25 mouse cellular contexts compared by ENCODE assay signal in the genomic region with DNA sequence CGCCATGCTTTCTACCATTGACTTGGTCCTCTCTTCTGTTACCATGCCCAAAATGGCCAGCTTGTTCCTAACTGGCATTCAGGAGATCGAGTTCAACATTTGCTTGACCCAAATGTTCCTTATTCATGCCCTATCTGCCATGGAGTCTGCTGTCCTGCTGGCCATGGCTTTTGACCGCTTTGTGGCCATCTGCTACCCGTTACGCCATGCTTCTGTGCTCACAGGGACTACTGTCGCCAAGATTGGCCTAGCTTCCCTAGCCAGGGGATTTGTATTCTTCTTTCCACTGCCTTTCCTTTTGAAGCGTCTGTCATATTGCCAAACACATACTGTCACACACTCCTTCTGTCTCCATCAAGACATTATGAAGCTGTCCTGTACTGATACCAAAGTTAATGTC. TPM values are rescaled to one million over a fixed set of nuclear protein-coding genes. Genes with fewer than 3 reads are reported as not detected.
DNase-seq lines count a peak whose midpoint lies in the region; ATAC-seq lines count a peak whose summit lies in the region.
"Had no signal": no experiment of that assay in that cellular context is flagged by ENCODE, and none has a peak within 500 bp of the region (broad histone marks: within the 10 kb centered on the region; RNA-seq: fewer than 3 reads in every experiment).

No protein-coding gene starts in this region.

- 85% methylated on average over 7 of the region's 7 CpGs for WGBS in forebrain, embryonic 13.5 days
- WGBS in kidney, embryonic 16.5 days, result 89% methylated on average over 7 of the region's 7 CpGs

- no peak overlapping the region for H3K27ac ChIP-seq in forebrain, embryonic 13.5 days
- H3K27ac ChIP-seq in kidney, embryonic 16.5 days (ENCODE audit: low read length), result no peak overlapping the region
- H3K27ac ChIP-seq: embryonic facial prominence, embryonic 10.5 days; heart, embryonic 10.5 days; hindbrain, embryonic 12.5 days had no signal

- ATAC-seq in forebrain, embryonic 13.5 days, result no peak
- ATAC-seq in kidney, embryonic 16.5 days (ENCODE audit: low FRiP score, low TSS enrichment), result no peak
- ATAC-seq: activated CD4-positive, CD25-positive, alpha-beta regulatory T cell, adult 4 months; forebrain, embryonic 14.5 days; hindbrain, embryonic 16.5 days; Patski had no signal

- H3K9me3 ChIP-seq in forebrain, embryonic 13.5 days (replicated peaks), result no peaks in the 10 kb centered on the region
- H3K9me3 ChIP-seq in kidney, embryonic 16.5 days (ENCODE audit: low read length), result no peaks in the 10 kb centered on the region
- H3K9me3 ChIP-seq: embryonic facial prominence, embryonic 10.5 days; heart, embryonic 10.5 days; hindbrain, embryonic 12.5 days had no signal

- no peak overlapping the region for H3K4me3 ChIP-seq in forebrain, embryonic 13.5 days
- H3K4me3 ChIP-seq in kidney, embryonic 16.5 days (ENCODE audit: low read length), result no peak overlapping the region
- H3K4me3 ChIP-seq: embryonic facial prominence, embryonic 10.5 days; heart, embryonic 10.5 days; hindbrain, embryonic 12.5 days had no signal

- H3K27me3 ChIP-seq in forebrain, embryonic 13.5 days, result no peaks in the 10 kb centered on the region
- no peaks in the 10 kb centered on the region for H3K27me3 ChIP-seq in kidney, embryonic 16.5 days (ENCODE audit: insufficient read depth, low read length)
- H3K27me3 ChIP-seq: hindbrain, embryonic 12.5 days had no signal

- H3K9ac ChIP-seq in forebrain, embryonic 13.5 days, result no peak overlapping the region
- no peak overlapping the region for H3K9ac ChIP-seq in kidney, embryonic 16.5 days (replicated peaks; ENCODE audit: low read length)
- H3K9ac ChIP-seq: hindbrain, embryonic 12.5 days had no signal

- H3K4me2 ChIP-seq in forebrain, embryonic 13.5 days, result no peak overlapping the region
- H3K4me2 ChIP-seq in kidney, embryonic 16.5 days (replicated peaks; ENCODE audit: low read depth, low read length), result no peak overlapping the region
- H3K4me2 ChIP-seq: hindbrain, embryonic 12.5 days had no signal

- H3K4me1 ChIP-seq in forebrain, embryonic 13.5 days, result no peaks in the 10 kb centered on the region
- H3K4me1 ChIP-seq in kidney, embryonic 16.5 days (ENCODE audit: insufficient read depth, low read length), result no peaks in the 10 kb centered on the region
- H3K4me1 ChIP-seq: embryonic facial prominence, embryonic 10.5 days; heart, embryonic 10.5 days; hindbrain, embryonic 12.5 days had no signal

- peak; percentile 6 for DNase-seq in left cerebral cortex, postnatal 4 days
- DNase-seq in left cerebral cortex, postnatal 14 days (ENCODE audit: low spot score in 2 of 2), result no peak
- peak; percentile 39 for DNase-seq in cerebellum, adult 9-10 months
- peak; percentile 29 to 54 for DNase-seq in cerebellum, postnatal 25 days
- DNase-seq: adrenal gland, postnatal 14 days; gastrocnemius, postnatal 36 days; heart, adult 18-20 months; heart, postnatal 10 days; heart, postnatal 4 days; kidney, adult 18-20 months had no signal

- H3K36me3 ChIP-seq in forebrain, embryonic 13.5 days (ENCODE audit: poor library complexity, severe bottlenecking), result no peaks in the 10 kb centered on the region
- no peaks in the 10 kb centered on the region for H3K36me3 ChIP-seq in kidney, embryonic 16.5 days (ENCODE audit: insufficient read depth, low read length)
- H3K36me3 ChIP-seq: embryonic facial prominence, embryonic 10.5 days; heart, embryonic 10.5 days; hindbrain, embryonic 12.5 days had no signal

- intact Hi-C loops in left cerebral cortex, postnatal 4 days (cut with DNase I), result loop anchor here (10.0 kb wide), 1 partner anchor 216 kb away; the partner anchor contains the start of gene Olfr571
- intact Hi-C loops in left cerebral cortex, postnatal 14 days (cut with DNase I), result no loop called here

RNA-seq across cellular contexts. Expression of gene Olfr557, which starts 2.8 kb away (rescaled TPM):
- not detected for total RNA-seq in left cerebral cortex, postnatal 4 days (2021)
- total RNA-seq in left cerebral cortex, postnatal 14 days (2021), result under 1 TPM in 1 of 2 experiments, not detected in 1; 0.13 TPM
- not detected in 2 replicates for polyA plus RNA-seq in forebrain, embryonic 13.5 days (2015; fragmentation: Nextera tagmentation; extraction: Ambion mirVana)
- not detected in 2 replicates for polyA plus RNA-seq in kidney, embryonic 16.5 days (2015; fragmentation: Nextera tagmentation; extraction: Ambion mirVana)
- total RNA-seq: adrenal gland, adult 18-20 months; adrenal gland, postnatal 14 days; CH12.LX; gastrocnemius, adult 8-10 months; gastrocnemius, postnatal 36 days; heart, adult 18-20 months; heart, postnatal 10 days; heart, postnatal 4 days had no signal
- polyA plus RNA-seq: activated CD4-positive, CD25-positive, alpha-beta regulatory T cell, adult 4 months; embryonic facial prominence, embryonic 10.5 days; forebrain, embryonic 14.5 days; heart, embryonic 10.5 days; heart, embryonic 14.5 days; hindbrain, embryonic 12.5 days; hindbrain, embryonic 16.5 days; intestine, embryonic 14.5 days; Patski had no signal

RNA-seq across cellular contexts. Expression of gene Olfr558, which starts 3.6 kb away (rescaled TPM):
- total RNA-seq in left cerebral cortex, postnatal 4 days (2021), result under 1 TPM; 0.12 to 0.14 TPM
- total RNA-seq in left cerebral cortex, postnatal 14 days (2021), result under 1 TPM; 0.25 to 0.66 TPM
- polyA plus RNA-seq in forebrain, embryonic 13.5 days (2015; fragmentation: Nextera tagmentation; extraction: Ambion mirVana), result not detected in 2 replicates
- polyA plus RNA-seq in kidney, embryonic 16.5 days (2015; fragmentation: Nextera tagmentation; extraction: Ambion mirVana), result 0.92 and 1.1 TPM in 2 replicates
- total RNA-seq: CH12.LX had no signal
- polyA plus RNA-seq: activated CD4-positive, CD25-positive, alpha-beta regulatory T cell, adult 4 months; forebrain, embryonic 14.5 days; heart, embryonic 10.5 days; Patski had no signal

RNA-seq across cellular contexts. Expression of gene Trim68, which starts 11.3 kb away (rescaled TPM):
- 1 to 10 TPM; 5.9 to 6.1 TPM for total RNA-seq in left cerebral cortex, postnatal 4 days (2021)
- total RNA-seq in left cerebral cortex, postnatal 14 days (2021), result 1 to 10 TPM; 3.5 to 4.0 TPM
- polyA plus RNA-seq in forebrain, embryonic 13.5 days (2015; fragmentation: Nextera tagmentation; extraction: Ambion mirVana), result 5.2 and 6.5 TPM in 2 replicates
- 14.2 and 14.6 TPM in 2 replicates for polyA plus RNA-seq in kidney, embryonic 16.5 days (2015; fragmentation: Nextera tagmentation; extraction: Ambion mirVana)

RNA-seq across cellular contexts. Expression of gene Olfr33, which starts 20.4 kb away (rescaled TPM):
- total RNA-seq in left cerebral cortex, postnatal 4 days (2021), result not detected
- not detected for total RNA-seq in left cerebral cortex, postnatal 14 days (2021)
- not detected in 2 replicates for polyA plus RNA-seq in forebrain, embryonic 13.5 days (2015; fragmentation: Nextera tagmentation; extraction: Ambion mirVana)
- not detected in 2 replicates for polyA plus RNA-seq in kidney, embryonic 16.5 days (2015; fragmentation: Nextera tagmentation; extraction: Ambion mirVana)
- total RNA-seq: adrenal gland, adult 18-20 months; adrenal gland, postnatal 14 days; CH12.LX; gastrocnemius, adult 8-10 months; gastrocnemius, postnatal 36 days; heart, adult 18-20 months; heart, postnatal 10 days; heart, postnatal 4 days had no signal
- polyA plus RNA-seq: activated CD4-positive, CD25-positive, alpha-beta regulatory T cell, adult 4 months; embryonic facial prominence, embryonic 10.5 days; embryonic facial prominence, embryonic 14.5 days; forebrain, embryonic 14.5 days; heart, embryonic 10.5 days; heart, embryonic 14.5 days; hindbrain, embryonic 12.5 days; hindbrain, embryonic 16.5 days; intestine, embryonic 14.5 days; Patski had no signal

RNA-seq across cellular contexts. Expression of gene Olfr559, which starts 28.8 kb away (rescaled TPM):
- total RNA-seq in left cerebral cortex, postnatal 4 days (2021), result not detected
- not detected for total RNA-seq in left cerebral cortex, postnatal 14 days (2021)
- not detected in 2 replicates for polyA plus RNA-seq in forebrain, embryonic 13.5 days (2015; fragmentation: Nextera tagmentation; extraction: Ambion mirVana)
- not detected in 2 replicates for polyA plus RNA-seq in kidney, embryonic 16.5 days (2015; fragmentation: Nextera tagmentation; extraction: Ambion mirVana)
- total RNA-seq: adrenal gland, adult 18-20 months; adrenal gland, postnatal 14 days; CH12.LX; gastrocnemius, adult 8-10 months; gastrocnemius, postnatal 36 days; heart, adult 18-20 months; heart, postnatal 10 days; heart, postnatal 4 days had no signal
- polyA plus RNA-seq: activated CD4-positive, CD25-positive, alpha-beta regulatory T cell, adult 4 months; embryonic facial prominence, embryonic 10.5 days; embryonic facial prominence, embryonic 14.5 days; forebrain, embryonic 14.5 days; heart, embryonic 10.5 days; hindbrain, embryonic 12.5 days; hindbrain, embryonic 16.5 days; intestine, embryonic 14.5 days; Patski had no signal

Comparison
In these comparisons a context has a peak if more than half of its experiments do, and no peak if none do; other contexts are left out.
1. DNase-seq: peak in left cerebral cortex, postnatal 4 days (single experiment), cerebellum, adult 9-10 months (single experiment) and cerebellum, postnatal 25 days (2 of 2); none in left cerebral cortex, postnatal 14 days (0 of 2).